Mouse (Mus musculus) brain, embryonic 14.5 days (tissue): ENCODE measurements around the gene Gabarapl1. TPM values are rescaled to one million over a fixed set of nuclear protein-coding genes. Genes with fewer than 3 reads are reported as not detected.

ENCODE experiments used
- DNase-seq: peaks from one replicate; pipeline ENCODE4 v3.0.0-alpha.2; 2011; ENCODE audit warnings: low read depth
- CTCF ChIP-seq: fragments of 200-500 bp; IDR thresholded peaks from 2 replicates; pipeline ENCODE4 v1.5.1; 2012; ENCODE audit warnings: inconsistent platforms, mild to moderate bottlenecking, moderate library complexity, borderline replicate concordance; ENCODE audit not compliant: insufficient read depth, insufficient read length; ENCODE audit errors: extremely low read depth
- POLR2A ChIP-seq: fragments of 200-500 bp; IDR thresholded peaks from 2 replicates; pipeline ENCODE4 v1.6.1; 2012; ENCODE audit warnings: mild to moderate bottlenecking, inconsistent platforms, borderline replicate concordance; ENCODE audit not compliant: poor library complexity, insufficient read depth, insufficient read length, severe bottlenecking; ENCODE audit errors: extremely low read depth
- polyA plus RNA-seq: library from polyadenylated mRNA; depleted of rRNA; stranded (reverse); fragments of >200 nt; gene quantifications from 2 replicates; pipeline ENCODE4 v1.2.3, GENCODE M21; 2012

The Gabarapl1 gene
- polyA plus RNA-seq, 1 experiment: 161 TPM

DNA sequence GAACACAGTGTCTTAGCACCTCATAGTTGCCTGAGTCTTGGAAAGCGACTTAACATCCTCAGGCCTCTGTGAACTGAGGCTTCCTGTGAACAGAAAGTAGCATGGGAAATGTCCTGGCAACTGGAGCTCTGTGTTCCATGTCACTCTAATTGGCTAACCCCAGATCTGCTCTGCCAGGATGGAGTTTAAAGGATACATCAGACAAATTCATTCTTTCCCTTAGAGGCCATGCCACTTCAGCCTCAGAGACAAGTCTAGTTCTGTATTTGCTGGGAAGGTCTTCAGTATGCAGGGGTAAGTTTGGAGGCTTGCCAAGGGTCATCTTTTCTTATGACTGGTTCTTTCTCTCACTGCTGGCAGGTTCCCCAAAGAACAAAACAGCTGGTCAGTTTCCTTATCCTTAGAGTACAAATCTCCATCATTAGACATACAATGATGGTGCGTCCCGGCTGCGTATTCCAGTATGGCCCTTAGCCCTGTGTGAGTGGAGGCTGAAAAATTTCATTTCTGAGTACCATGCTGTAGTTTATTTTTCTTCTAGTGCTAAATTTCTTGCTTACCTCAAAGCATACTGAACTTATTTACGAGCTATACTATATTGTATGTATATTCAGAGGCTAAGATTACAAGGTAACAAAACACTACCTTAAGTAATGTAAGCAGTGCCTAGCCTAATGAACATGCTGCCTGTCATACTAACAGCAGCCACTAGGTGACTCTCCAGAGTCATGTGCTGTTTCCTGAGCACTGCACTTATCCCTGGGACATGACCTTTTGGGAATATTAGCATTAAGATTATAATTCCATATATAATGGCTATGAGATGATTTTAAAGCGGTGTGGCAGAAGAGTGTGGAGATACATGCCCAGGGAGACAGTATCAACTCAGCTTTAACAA, 11.0 kb downstream of the Gabarapl1 start:
- no peak for TF ChIP-seq POLR2A
- peak; percentile 80; the same call in 1 of the 2 replicates for TF ChIP-seq CTCF
- DNase-seq: peak; percentile 83

DNA sequence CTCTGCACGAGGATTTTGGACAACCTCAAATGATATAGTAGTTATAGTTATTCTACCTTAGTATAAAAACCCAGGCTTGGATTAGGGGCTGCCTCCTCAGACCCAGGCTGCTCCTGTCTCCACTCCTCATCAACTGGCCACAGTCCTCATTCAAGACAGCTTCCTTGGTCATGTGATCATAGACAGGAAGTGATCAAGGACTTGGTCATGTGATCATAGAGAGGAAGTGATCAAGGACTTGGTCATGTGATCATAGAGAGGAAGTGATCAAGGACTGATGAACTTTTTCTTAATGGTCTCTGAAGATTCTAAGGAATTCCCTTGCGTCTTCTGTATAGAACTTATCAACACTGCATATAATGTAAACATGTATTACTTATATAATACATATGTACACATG, 14.3 kb downstream of the Gabarapl1 start:
- DNase-seq: no peak
- TF ChIP-seq CTCF: no peak
- TF ChIP-seq POLR2A: no peak

DNA sequence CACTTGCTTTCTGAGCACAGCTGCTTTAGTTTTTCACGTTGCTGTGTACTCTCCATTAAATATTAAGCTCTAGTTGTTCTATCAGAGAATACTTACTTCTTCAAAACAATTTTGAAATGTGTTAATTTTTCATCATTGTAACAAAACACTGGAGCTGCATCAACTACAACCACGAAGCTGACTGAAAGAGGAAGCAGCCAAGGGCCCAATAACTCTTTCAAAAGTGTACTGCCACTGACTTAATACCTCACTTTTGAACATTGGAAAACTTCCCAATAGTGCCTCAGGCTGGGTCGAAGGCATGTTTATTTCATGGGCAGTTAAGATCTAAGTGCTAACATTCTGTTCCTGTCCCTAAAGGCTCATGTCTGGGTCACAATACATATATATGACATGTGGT, 15.0 kb downstream of the Gabarapl1 start:
- no peak for TF ChIP-seq POLR2A
- no peak for TF ChIP-seq CTCF
- no peak for DNase-seq

DNA sequence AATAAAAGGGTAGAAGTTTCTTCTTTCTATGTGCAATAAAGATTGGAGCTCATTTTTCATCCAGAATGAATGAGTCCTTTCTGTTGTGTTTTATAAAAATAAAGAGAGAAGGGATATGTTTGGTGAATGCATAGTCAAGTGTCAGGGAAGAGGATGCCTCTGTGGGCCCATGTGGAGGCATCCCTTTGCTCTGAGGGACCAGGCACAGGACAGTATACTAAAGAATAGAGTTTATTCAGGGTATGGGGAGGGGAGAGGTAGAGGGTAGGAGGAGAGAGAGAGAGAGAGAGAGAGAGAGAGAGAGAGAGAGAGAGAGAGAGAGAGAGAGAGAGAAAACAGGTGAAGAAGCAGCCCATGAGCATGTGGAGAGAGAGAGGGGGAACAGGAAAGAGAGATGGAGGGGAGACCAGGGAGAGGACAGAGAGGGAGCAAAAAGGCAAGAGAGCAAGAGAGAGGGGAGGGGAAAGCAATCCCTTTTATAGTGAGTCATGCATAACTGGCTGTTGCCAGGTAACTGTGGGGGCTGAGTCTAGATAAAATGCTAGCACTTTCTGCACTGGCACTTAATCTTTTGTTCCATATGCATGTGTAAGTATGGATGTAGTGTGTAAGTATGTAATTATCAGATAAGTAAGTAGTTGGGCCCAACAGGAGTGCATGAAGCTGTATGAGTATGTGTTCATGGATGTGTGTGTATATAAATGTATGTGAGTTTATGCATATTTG, 24.5 kb downstream of the Gabarapl1 start:
- TF ChIP-seq POLR2A: no peak
- TF ChIP-seq CTCF: no peak
- peak; percentile 64 for DNase-seq

DNA sequence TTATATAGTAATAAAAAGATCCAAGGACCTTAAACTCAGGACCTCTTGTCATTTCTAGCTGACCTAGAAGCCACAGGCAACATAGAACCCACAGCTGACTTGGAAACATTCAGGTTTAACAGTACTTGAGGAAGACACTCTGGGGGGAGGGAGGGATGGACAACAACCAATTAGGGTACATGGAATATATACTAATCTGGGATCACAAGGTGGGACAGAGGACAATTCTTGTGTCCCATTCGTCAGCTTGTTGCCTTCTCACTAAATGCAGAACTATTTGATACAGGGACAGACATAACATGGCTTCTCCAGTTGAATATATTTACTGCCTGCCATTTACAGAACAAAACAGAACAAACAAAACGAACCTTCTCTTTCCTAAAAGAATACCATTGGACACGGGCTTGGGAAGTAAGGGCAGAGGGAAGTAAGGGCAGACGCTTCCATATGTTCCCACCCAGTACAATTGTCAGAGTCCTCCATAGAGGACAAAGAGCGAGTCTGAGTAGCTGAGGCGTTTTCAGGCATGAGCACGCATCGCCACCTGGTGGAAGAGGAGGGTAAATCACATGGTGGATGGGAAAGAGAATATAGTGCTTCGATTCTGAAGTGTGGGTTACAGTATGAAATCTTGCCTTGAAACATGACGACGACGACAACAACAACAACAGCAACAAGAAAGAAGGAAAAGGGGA, 26.1 kb downstream of the Gabarapl1 start:
- peak; percentile 87 for DNase-seq
- no peak for TF ChIP-seq POLR2A
- peak; percentile 90 for TF ChIP-seq CTCF

DNA sequence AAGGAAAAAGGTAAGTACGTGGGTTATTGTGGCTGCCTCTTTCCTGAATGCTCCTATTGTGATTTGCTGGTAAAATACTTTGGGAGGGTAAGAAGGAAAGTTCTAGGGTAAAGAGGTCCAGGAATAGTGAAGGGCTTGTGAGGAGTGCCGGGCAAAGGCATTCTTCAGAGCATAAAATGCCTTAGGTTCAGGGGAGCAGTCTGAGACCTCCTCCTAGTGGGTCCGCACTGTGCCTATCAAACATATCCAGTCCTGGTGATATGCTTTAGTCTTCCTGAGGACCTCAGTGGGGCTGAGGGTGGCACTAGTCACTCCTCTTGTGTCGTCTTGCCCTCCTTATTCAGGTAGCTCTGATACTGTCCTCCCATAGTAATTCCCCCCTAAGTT, 26.7 kb downstream of the Gabarapl1 start:
- DNase-seq: no peak
- no peak for TF ChIP-seq POLR2A
- no peak for TF ChIP-seq CTCF

DNA sequence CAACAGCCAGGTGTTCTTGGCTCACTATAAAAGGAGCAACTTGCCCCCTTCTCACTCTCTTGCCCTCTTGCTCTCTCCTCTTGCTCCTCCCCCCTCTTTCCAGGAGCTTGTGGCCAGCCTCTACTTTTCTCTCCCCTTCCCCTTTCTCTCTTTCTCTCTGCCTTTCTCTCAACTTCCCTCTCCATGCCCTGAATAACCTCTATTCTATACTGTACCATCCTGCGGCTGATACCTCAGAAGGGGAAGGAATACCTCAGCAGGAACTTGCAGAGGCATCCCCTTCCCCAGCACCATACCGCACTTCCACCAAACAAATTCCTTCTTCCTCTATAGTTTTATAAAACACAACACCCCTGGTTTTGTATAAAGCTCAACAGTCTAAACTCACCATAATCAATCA, 32.3 kb downstream of the Gabarapl1 start:
- DNase-seq: no peak
- no peak for TF ChIP-seq CTCF
- no peak for TF ChIP-seq POLR2A

DNA sequence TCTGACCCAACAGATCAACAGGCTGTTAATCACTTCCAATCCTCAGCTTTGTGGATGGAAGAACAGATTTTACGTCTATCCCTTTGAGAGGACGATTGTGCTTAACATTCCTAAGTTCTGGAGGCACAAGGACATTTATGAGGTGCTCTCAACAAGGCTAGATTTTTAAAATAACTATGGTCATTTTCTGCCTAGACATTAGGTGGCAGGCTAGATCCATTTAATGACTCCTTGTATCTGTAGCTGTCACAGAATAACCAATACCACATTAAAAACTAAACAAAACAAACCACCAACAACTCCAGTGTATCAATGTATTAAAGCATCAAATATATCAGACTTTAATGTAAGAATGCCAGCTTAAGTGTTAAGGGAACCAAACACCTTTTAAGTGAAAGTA, 42.4 kb downstream of the Gabarapl1 start:
- DNase-seq: no peak
- TF ChIP-seq CTCF (no peak), POLR2A (no peak)

DNA sequence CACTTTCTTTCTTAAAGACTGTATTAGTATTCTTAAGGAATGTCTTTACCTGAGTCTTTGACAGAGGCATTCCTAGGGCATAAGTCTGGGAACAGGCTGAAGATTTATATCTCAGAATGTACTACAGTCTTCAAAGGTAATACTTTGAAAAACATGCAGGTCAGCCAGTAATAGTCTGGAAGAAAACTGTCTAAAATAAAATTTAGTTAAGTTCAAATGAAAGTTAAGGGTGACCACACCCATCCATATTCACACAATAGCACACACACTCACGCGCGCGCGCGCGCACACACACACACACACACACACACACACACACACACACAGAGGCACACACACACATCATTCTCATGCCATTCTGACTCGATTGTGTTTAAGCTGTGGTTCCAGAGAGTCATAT, 44.6 kb downstream of the Gabarapl1 start, which contains the start of gene Klre1:
Gene Klre1 (plus strand): TSS at position 301 of the 400 bp plus-strand sequence.
- TF ChIP-seq POLR2A: no peak
- no peak for TF ChIP-seq CTCF
- DNase-seq: no peak

DNA sequence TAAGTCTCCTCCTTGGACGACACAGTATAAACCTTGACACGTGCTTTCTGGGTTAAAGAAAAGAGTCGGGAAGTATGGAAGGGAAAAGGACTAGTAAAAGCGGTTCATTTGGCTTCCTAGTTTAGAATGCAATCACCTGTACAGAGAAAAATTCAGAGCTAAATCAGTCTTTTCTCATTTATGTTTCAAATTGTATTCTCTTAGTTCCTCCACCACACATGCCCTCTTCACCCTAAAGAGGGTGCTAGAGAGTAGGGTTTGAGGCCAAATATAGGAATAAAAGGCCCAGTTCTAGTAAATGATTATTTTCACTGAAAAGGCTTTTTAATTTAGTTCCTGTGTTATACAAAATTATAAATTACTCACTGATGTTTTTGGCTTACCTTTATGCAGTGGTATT, 48.3 kb downstream of the Gabarapl1 start:
- TF ChIP-seq CTCF (no peak), POLR2A (no peak)
- peak; percentile 4 for DNase-seq

DNA sequence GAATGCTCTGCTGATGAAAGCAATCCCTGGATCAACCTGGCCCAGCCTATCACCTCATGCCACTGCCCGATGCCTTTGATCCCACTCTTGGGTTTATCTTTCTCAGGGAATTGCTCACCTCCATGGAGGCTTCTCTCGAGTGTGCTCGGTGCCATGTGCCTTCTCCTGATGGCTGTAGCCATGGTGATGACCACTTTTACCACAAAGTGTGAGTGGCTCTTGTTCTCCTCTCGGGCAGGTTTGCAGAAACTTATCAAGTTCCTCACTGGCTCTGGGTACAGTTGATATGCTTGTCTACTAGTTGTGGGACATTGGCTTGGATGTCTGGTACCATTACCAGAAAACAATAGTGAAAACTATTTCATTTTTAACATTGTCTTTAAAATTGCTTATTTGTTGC, 48.9 kb downstream of the Gabarapl1 start:
- no peak for DNase-seq
- no peak for TF ChIP-seq POLR2A
- no peak for TF ChIP-seq CTCF

DNA sequence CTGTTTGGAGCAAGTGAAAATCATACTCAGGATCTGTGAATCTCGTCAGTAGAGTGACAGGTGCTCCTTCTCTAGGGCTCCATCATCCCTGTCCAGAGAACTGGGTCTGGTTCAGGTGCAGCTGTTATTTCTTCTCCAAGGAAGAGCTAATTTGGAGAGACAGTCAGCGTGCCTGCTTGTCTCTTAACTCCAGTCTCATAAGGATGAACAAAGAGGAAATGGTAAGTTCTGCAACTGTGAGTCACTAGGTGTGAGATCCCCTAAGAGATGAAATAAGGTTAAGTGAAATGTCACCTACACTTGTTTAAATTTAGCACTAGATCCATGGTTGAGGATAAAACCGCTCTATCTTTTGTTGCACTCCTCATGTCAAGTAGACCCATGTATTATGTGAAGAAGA, 50.1 kb downstream of the Gabarapl1 start:
- no peak for DNase-seq
- no peak for TF ChIP-seq CTCF
- no peak for TF ChIP-seq POLR2A
